Mouse (Mus musculus): ENCODE data around the gene Sfi1. TPM values are rescaled to one million over a fixed set of nuclear protein-coding genes. Genes with fewer than 3 reads are reported as not detected.
"Not testable (repeated sequence)": the region's sequence is repeated elsewhere in the genome, so short reads cannot be mapped to it uniquely, and the experiment has no call there.

Sfi1 gene
- total and polyA plus RNA-seq, 3 experiments: 10.2 to 25.2 (median 17.4) TPM

DNA sequence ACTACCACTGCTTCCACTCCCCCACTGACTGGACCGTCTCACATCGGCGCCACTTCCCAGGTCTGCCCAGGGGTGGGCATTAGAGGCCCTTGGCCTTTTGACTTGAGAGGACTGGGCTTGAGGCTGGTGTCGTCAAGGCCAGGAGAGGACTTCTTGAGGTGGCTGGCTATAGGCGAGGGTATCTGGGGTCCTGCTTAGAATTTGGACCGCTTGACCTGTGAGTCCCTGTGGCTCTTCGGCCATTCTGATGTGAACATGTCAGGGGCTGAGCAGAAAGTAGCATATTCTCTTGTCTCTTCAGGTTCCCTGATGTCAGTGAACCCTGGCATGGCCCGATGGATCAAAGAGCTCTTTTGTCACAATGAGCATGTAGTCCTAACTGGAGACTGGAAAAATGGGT lies 63.4 kb downstream of the Sfi1 start:
- DNase-seq (ENCODE audit: extremely low read depth); H3K4me3 ChIP-seq (replicated peaks in 1 of 3; ENCODE audit: low read depth in 2 of 3, low read length in 2 of 3, poor library complexity in 1 of 3); H3K4me2 ChIP-seq (ENCODE audit: insufficient read depth, low read depth, poor library complexity, severe bottlenecking); H3K9ac ChIP-seq (ENCODE audit: insufficient read depth, low read depth); H3K27me3 ChIP-seq (replicated peaks); in situ Hi-C loops (cut with MboI; ENCODE audit: low pct_ligation_motif_present, low pct_unique_long_range_greater_than_20kb, low sequenced_read_pairs); H3K4me1 ChIP-seq (ENCODE audit: control insufficient read depth in 1 of 2, insufficient read depth in 2 of 2); H3K27ac ChIP-seq (ENCODE audit: insufficient read depth, low read depth); H3K79me2 ChIP-seq (replicated peaks; ENCODE audit: control insufficient read depth, extremely low read depth, insufficient read depth, poor library complexity, severe bottlenecking); H3K9me3 ChIP-seq (replicated peaks; ENCODE audit: low read length); dilution Hi-C loops (cut with MboI; ENCODE audit: extremely low pct_ligation_motif_present, extremely low pct_unique_long_range_greater_than_20kb, low sequenced_read_pairs): not testable (repeated sequence)
- peaks cover 10 to 17% of the 10 kb centered on the region in 2 experiments for H3K36me3 ChIP-seq (replicated peaks in 1 of 2; ENCODE audit: control insufficient read depth in 1 of 2, insufficient read depth in 1 of 2, low read length in 1 of 2)

DNA sequence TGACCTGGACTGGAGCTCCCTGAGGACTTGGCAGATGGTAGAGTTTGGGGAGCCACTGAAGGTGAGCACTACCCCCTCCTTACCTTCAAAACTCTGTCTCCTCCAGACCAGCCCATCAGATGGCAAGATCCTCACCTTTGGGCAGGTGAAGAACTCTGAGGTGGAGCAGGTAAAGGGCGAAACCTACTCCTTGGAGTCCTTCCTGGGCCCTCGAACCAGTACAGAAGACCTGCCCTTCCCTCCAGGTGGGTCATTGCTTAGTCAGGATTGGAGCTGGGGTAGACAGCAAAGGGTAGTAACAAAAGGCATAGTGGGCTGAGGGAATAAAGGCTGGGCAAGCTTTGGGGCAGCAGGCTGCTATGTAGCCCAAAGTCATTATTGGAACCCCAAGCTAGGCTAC lies 64.0 kb downstream of the Sfi1 start:
- H3K27ac ChIP-seq (ENCODE audit: insufficient read depth, low read depth); H3K79me2 ChIP-seq (replicated peaks; ENCODE audit: control insufficient read depth, extremely low read depth, insufficient read depth, poor library complexity, severe bottlenecking); H3K4me2 ChIP-seq (ENCODE audit: insufficient read depth, low read depth, poor library complexity, severe bottlenecking); H3K9me3 ChIP-seq (replicated peaks; ENCODE audit: low read length); H3K9ac ChIP-seq (ENCODE audit: insufficient read depth, low read depth); dilution Hi-C loops (cut with MboI; ENCODE audit: extremely low pct_ligation_motif_present, extremely low pct_unique_long_range_greater_than_20kb, low sequenced_read_pairs); H3K4me3 ChIP-seq (replicated peaks in 1 of 3; ENCODE audit: low read depth in 2 of 3, low read length in 2 of 3, poor library complexity in 1 of 3); H3K4me1 ChIP-seq (ENCODE audit: control insufficient read depth in 1 of 2, insufficient read depth in 2 of 2); DNase-seq (ENCODE audit: extremely low read depth); H3K27me3 ChIP-seq (replicated peaks); in situ Hi-C loops (cut with MboI; ENCODE audit: low pct_ligation_motif_present, low pct_unique_long_range_greater_than_20kb, low sequenced_read_pairs): not testable (repeated sequence)
- H3K36me3 ChIP-seq (replicated peaks in 1 of 2; ENCODE audit: control insufficient read depth in 1 of 2, insufficient read depth in 1 of 2, low read length in 1 of 2): peaks cover 10 to 17% of the 10 kb centered on the region in 2 experiments

DNA sequence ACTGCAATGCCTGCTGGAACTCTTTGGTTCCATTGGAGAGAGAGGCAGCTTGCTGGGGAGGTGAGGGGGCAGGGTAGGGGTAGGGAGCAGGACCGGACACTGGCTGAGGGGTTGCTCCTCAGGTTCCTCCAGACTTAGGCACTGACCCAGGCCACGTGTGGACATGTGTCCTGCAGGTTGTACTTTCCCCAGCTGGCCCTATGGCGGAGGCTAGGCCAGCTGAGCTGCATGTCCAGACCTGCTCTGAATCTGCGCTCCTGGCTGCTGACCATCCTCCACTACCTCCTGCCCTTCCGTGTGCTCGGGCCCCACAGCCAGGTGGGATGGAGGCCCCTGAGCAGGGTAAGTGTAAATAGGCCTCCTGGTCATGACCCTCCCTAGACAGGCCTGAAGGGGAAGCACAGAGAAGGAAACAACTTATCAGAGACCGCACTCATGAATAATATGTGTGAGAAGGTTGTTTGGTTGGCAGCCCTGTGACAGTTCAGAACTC lies 65.9 kb downstream of the Sfi1 start:
- DNase-seq (ENCODE audit: extremely low read depth): peak; percentile 67
- H3K9ac ChIP-seq (ENCODE audit: insufficient read depth, low read depth); H3K27me3 ChIP-seq (replicated peaks); H3K79me2 ChIP-seq (replicated peaks; ENCODE audit: control insufficient read depth, extremely low read depth, insufficient read depth, poor library complexity, severe bottlenecking); dilution Hi-C loops (cut with MboI; ENCODE audit: extremely low pct_ligation_motif_present, extremely low pct_unique_long_range_greater_than_20kb, low sequenced_read_pairs); H3K4me1 ChIP-seq (ENCODE audit: control insufficient read depth in 1 of 2, insufficient read depth in 2 of 2); H3K36me3 ChIP-seq (replicated peaks in 1 of 2; ENCODE audit: control insufficient read depth in 1 of 2, insufficient read depth in 1 of 2, low read length in 1 of 2); in situ Hi-C loops (cut with MboI; ENCODE audit: low pct_ligation_motif_present, low pct_unique_long_range_greater_than_20kb, low sequenced_read_pairs); H3K9me3 ChIP-seq (replicated peaks; ENCODE audit: low read length); H3K4me3 ChIP-seq (replicated peaks in 1 of 3; ENCODE audit: low read depth in 2 of 3, low read length in 2 of 3, poor library complexity in 1 of 3): not testable (repeated sequence)
- Histone ChIP-seq H3K27ac (ENCODE audit: insufficient read depth, low read depth) (peak overlapping the region; percentile 3), H3K4me2 (ENCODE audit: insufficient read depth, low read depth, poor library complexity, severe bottlenecking) (0 out of 2 replicates have a peak overlapping the region, but pooled peaks have one; percentile 0)
- TF ChIP-seq BHLHE40 (IDR thresholded peaks at IDR 0.05; ENCODE audit: low read depth, low read length) (peak; percentile 40; the same call in 1 of the 2 replicates), TCF12 (IDR thresholded peaks at IDR 0.05; ENCODE audit: low read depth, low read length) (peak; percentile 71), ELF1 (IDR thresholded peaks at IDR 0.05; ENCODE audit: low read depth, low read length) (peak; percentile 50), MEF2A (IDR thresholded peaks at IDR 0.05; ENCODE audit: borderline replicate concordance, low read depth, low read length) (peak; percentile 65; the same call in 1 of the 2 replicates), IRF4 (IDR thresholded peaks at IDR 0.05; ENCODE audit: low read depth, low read length) (0 out of 2 replicates have a peak, but pooled peaks have one; percentile 54), EP300 (IDR thresholded peaks at IDR 0.05; ENCODE audit: low read length) (0 out of 2 replicates have a peak, but pooled peaks have one; percentile 39), ETS1 (conservative IDR thresholded peaks at IDR 0.05; ENCODE audit: low read depth, low read length) (peak; percentile 37; the same call in 1 of the 2 replicates)

DNA sequence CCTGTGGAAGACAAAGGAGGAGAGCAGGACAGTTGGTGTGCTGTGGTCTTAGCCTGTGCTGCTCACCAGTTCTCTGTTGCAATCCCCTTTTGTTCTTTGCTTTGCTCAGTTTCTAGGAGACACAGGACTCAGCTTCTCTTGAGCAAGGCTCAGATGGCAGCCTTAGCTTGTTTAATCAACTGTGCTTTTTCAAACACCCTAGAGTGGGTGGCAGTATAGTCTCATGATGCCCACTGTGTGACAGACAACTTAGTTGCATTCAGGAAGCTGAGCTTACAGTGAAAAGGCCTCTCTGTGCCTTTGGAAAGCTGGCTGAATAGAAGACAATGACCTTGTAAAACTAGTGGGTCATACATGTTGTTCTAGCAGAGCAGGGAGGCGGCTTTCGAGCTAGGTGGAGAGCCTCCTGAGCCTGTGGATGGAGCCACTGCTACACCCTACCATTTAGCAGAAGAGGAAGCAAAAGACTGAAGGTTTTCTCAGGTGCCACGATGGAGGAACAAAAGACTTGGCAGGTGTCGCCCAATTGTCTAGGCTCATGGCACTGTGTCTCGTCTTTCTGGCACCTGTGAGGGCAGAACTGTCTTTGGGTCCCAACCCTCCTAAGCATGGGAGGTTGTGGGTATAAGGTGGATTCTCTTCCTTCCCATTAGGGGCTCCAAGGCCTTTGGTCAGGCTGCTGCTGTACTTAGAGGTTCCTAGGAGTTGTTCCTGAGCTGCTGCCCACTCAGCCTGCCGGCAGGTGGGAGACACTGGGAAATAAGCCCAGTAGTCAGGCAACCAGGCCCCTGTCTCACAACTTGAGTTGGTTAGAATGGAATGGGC lies 66.6 kb downstream of the Sfi1 start:
- H3K36me3 ChIP-seq (replicated peaks in 1 of 2; ENCODE audit: control insufficient read depth in 1 of 2, insufficient read depth in 1 of 2, low read length in 1 of 2); H3K27me3 ChIP-seq (replicated peaks); H3K9me3 ChIP-seq (replicated peaks; ENCODE audit: low read length); H3K79me2 ChIP-seq (replicated peaks; ENCODE audit: control insufficient read depth, extremely low read depth, insufficient read depth, poor library complexity, severe bottlenecking); dilution Hi-C loops (cut with MboI; ENCODE audit: extremely low pct_ligation_motif_present, extremely low pct_unique_long_range_greater_than_20kb, low sequenced_read_pairs); in situ Hi-C loops (cut with MboI; ENCODE audit: low pct_ligation_motif_present, low pct_unique_long_range_greater_than_20kb, low sequenced_read_pairs); DNase-seq (ENCODE audit: extremely low read depth); H3K4me2 ChIP-seq (ENCODE audit: insufficient read depth, low read depth, poor library complexity, severe bottlenecking); H3K4me3 ChIP-seq (replicated peaks in 1 of 3; ENCODE audit: low read depth in 2 of 3, low read length in 2 of 3, poor library complexity in 1 of 3); H3K4me1 ChIP-seq (ENCODE audit: control insufficient read depth in 1 of 2, insufficient read depth in 2 of 2); H3K9ac ChIP-seq (ENCODE audit: insufficient read depth, low read depth): not testable (repeated sequence)
- peak overlapping the region; percentile 31 for H3K27ac ChIP-seq (ENCODE audit: insufficient read depth, low read depth)

DNA sequence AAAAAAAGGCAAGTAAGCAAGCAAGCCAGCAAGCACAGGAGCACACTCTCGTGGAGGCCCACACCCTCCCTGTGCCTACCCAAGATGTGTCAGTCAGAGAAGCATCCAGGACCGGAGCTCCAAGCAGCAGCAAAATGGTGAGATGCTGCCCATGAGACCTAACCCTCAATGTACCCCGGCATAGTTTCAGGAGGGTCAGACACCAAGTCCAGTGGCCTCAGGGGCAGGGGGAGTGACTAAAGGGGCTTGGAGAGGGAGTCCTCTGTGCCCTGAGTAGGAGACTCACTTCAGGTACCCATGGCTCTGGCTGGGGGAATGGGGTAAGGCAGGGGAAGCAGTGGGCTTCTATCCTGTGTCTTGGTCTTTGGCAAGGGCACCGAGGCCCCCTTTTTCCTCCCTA lies 67.3 kb downstream of the Sfi1 start:
- H3K9me3 ChIP-seq (replicated peaks; ENCODE audit: low read length); H3K79me2 ChIP-seq (replicated peaks; ENCODE audit: control insufficient read depth, extremely low read depth, insufficient read depth, poor library complexity, severe bottlenecking); H3K4me2 ChIP-seq (ENCODE audit: insufficient read depth, low read depth, poor library complexity, severe bottlenecking); H3K4me3 ChIP-seq (replicated peaks in 1 of 3; ENCODE audit: low read depth in 2 of 3, low read length in 2 of 3, poor library complexity in 1 of 3); in situ Hi-C loops (cut with MboI; ENCODE audit: low pct_ligation_motif_present, low pct_unique_long_range_greater_than_20kb, low sequenced_read_pairs); H3K9ac ChIP-seq (ENCODE audit: insufficient read depth, low read depth); dilution Hi-C loops (cut with MboI; ENCODE audit: extremely low pct_ligation_motif_present, extremely low pct_unique_long_range_greater_than_20kb, low sequenced_read_pairs); DNase-seq (ENCODE audit: extremely low read depth); H3K27me3 ChIP-seq (replicated peaks); H3K27ac ChIP-seq (ENCODE audit: insufficient read depth, low read depth); H3K36me3 ChIP-seq (replicated peaks in 1 of 2; ENCODE audit: control insufficient read depth in 1 of 2, insufficient read depth in 1 of 2, low read length in 1 of 2); H3K4me1 ChIP-seq (ENCODE audit: control insufficient read depth in 1 of 2, insufficient read depth in 2 of 2): not testable (repeated sequence)
